Mouse (Mus musculus) erythroid progenitor cell, adult 5-6 weeks (primary cell): ENCODE measurements around the gene Gpr84. TPM values are rescaled to one million over a fixed set of nuclear protein-coding genes. Genes with fewer than 3 reads are reported as not detected.
"Not testable (repeated sequence)": the region's sequence is repeated elsewhere in the genome, so short reads cannot be mapped to it uniquely, and the experiment has no call there.

Source experiments
- ATAC-seq: replicated peaks from 2 replicates; pipeline ENCODE4 v1.8.0; 2016; ENCODE audit warnings: moderate number of reproducible peaks, mild to moderate bottlenecking, moderate TSS enrichment, inconsistent platforms; ENCODE audit not compliant: poor library complexity, low FRiP score, severe bottlenecking
- total RNA-seq, 2 experiments: library from RNA; stranded (forward) in 1 of 2; stranded (reverse) in 1 of 2; fragments of 150-400 nt in 1 of 2; fragments of 186-747, 209-891 nt in 1 of 2; gene quantifications; 2 replicates each; pipeline versions ENCODE4 v1.2.3 to v1.2.4; 2015 to 2017; ENCODE audit warnings: low replicate concordance in 2 of 2

Gene Gpr84
- total RNA-seq, 2 experiments from 2014 or later = 3.9 TPM; not detected in 1

DNA sequence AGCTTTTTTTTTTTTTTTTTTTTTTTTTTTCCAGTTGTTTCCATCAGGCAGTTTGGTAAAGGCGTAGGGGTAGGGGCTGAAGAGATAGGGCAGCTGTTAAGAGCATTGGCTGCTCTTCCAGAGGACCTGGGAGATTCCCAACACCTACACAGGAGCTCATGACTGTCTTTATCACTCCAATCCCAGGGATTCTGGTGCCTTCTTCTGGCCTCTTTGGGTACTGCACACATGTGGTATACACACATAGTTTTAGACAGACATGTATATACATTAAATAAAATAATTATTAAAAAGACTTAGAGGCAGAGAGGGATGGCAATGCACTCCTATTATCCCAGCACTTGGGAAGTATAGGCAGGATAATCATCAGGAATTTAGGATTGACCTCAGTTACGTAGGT lies 17.0 kb downstream of the Gpr84 start:
- ATAC-seq = no peak

GRCm38 (mm10) chr15:103292673-103293345 lies 17.6 kb downstream of the Gpr84 start:
- no peak for ATAC-seq

DNA sequence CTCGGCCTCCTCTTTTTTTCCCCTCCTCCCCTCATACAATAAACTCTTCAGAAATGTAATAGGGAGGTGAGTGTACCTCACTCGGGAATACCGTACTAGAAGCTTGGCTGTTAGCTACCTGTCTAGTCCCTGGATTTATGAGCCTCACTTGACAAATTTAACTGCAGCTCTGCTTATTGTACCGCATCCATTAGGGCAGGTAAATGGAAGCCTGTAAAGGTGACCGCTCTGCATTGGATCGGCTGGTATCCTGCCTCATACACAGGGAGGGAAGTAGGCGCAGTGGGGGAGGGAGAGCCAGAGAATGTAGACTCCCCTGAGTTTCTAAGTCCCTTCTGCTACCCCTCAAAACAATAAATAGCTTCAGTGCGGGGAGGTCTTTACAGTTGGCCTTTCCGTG lies 19.6 kb downstream of the Gpr84 start:
- no peak for ATAC-seq

- ATAC-seq = no peak
These were observed 20.0 kb downstream of the Gpr84 start for GRCm38 (mm10) chr15:103290417-103290816.

DNA sequence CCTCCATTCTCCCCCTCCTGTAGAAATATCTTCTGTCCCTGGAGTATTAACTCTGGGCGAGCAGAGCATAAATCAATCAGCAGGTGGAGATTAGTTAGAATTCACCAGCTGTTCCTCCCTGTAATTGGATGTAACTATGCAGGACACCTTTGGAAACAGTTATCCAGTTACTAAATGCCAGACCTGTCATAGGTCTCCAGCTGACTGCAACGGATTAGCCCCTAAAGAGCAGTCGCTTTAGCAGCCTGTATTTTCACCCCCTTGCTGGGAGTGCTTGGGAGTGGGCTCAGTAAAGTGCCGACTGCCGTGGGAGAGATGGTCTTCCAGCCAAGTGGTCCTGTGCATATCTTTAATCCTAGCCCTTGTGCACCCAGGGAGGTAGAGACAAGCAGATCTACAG lies 20.8 kb downstream of the Gpr84 start:
- no peak for ATAC-seq

GRCm38 (mm10) chr15:103285778-103286417 lies 24.5 kb downstream of the Gpr84 start:
- no peak for ATAC-seq

DNA sequence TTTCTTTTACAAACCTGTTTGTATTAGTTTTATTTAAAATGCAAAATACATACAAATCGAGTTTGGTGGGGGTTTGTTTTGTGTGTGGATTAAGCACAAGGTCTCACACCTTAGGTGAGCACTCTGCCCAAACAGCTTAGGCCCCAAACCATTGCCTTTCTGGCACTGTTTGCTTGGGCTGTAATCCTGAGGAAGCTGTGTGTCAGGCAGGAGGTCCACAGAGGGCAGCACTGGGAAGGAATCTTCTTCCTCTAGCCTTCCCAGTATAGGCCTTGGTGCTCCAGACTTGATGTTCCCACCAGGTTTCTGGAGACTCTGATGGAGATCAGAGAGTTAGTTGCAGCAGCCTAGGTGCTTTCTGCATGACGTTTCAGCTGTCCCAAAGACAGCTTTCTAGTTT lies 25.8 kb downstream of the Gpr84 start:
- no peak for ATAC-seq

DNA sequence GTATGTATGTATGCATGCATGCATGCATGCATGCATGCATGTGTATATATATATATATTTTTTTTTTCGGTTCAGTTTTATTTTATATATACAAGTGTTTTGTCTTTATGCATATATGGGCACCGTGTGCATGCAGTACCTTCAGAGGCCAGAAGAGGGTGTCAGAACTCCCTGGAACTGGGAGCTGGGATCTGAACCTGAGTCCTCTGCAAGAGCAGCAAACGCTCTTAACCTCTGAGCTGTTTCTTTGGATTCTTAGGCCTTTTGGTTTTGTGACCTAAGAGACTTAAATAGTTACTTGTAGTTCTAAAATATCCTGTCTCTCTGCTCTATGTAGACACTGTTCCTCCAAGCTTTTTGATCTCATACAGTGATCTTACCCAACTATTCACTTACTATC lies 26.3 kb downstream of the Gpr84 start:
- no peak for ATAC-seq

GRCm38 (mm10) chr15:103281465-103282205 lies 28.8 kb downstream of the Gpr84 start:
- no peak for ATAC-seq

DNA sequence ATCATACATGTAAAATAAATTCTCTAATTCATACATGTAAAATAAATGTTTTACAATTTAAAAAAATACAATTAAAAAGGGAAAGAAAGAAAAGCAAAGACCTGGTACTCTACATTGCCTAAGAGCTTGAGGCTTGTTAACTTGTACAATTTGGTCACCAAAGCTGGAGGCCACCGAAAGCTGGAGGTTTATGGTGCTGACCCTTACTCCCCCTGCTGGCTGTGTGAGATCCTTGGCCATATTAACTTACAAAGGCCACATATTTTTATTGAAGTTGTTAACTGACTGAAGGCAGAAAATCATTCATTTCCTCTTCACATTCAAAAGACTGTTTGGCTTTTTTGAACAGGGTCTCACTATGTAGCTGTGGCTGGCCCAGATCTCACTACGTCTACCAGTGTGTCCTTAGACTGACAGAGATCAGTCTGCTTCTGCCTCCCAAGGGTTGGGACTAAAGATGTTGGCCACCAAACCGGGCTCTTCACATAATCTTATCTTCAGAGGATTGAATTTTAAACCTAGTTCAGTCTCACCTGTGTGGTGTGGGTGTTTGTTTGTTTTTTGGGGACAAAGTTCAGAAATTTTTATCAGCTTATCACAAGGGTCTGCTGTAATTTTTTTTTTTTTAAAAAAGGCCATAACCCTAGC lies 29.5 kb downstream of the Gpr84 start:
- peak; percentile 84 for ATAC-seq

GRCm38 (mm10) chr15:103279750-103280149 lies 30.7 kb downstream of the Gpr84 start:
- ATAC-seq = peak; percentile 69

DNA sequence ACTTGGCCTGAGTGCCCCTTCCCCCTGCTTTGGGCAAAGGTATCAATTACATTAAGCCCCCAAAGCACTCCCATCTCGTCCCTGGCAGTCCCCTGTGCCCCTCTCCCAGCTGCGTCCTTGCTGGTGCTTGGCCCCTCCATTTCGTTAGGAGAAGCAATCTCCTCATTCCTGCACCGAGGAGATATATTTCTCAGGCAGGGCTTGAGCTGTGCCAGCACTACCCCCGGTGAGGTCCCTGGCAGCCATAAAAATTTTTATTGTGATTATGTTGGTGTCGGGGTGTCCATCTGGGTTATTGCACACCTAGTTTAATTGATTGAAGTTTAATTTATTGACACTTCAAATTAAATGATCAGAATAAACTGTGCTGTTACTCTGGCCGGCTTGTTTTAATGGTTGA lies 32.5 kb downstream of the Gpr84 start:
- ATAC-seq = no peak

DNA sequence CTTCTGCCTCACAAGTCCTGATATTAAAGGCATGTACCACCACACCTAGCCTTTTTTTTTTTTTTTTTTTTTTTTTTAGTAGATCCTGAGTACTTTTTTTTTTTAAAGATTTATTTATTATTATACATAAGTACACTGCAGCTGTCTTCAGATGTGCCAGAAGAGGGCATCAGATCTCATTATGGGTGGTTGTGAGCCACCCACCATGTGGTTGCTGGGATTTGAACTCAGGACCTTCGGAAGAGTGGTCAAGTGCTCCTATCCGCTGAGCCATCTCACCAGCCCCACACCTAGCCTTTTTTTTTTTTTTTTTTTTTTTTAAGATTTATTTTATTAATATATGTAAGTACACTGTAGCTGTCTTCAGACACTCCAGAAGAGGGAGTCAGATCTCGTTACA lies 34.5 kb downstream of the Gpr84 start:
- ATAC-seq = not testable (repeated sequence)

GRCm38 (mm10) chr15:103272419-103273279 lies 37.8 kb downstream of the Gpr84 start, which contains the start of gene Copz1:
Gene Copz1, plus strand, starts transcription at chr15:103272714.
- peak; percentile 98 for ATAC-seq

DNA sequence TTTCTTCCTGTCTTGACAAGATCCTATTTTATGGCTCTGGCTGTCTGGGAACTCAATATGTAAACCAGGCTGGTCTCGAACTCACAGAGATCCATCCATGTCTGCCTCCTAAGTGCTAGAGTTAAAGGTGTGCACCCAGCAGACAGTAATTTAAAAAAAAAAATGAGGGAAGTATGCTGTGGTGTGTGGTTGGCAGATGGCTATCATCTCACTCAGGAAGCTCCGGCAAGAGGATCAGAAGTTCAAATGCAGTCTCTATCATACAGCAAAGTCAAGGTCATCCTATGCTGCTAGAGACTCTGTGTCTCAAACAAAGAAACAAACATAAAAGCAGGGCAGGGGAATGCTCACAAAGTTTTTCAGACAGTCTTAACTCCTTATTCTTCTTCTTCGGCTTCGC lies 41.5 kb downstream of the Gpr84 start:
- ATAC-seq = no peak

- ATAC-seq = 0 out of 2 replicates have a peak, but pooled peaks have one; percentile 44
These were observed 45.6 kb downstream of the Gpr84 start for GRCm38 (mm10) chr15:103264794-103265193.

DNA sequence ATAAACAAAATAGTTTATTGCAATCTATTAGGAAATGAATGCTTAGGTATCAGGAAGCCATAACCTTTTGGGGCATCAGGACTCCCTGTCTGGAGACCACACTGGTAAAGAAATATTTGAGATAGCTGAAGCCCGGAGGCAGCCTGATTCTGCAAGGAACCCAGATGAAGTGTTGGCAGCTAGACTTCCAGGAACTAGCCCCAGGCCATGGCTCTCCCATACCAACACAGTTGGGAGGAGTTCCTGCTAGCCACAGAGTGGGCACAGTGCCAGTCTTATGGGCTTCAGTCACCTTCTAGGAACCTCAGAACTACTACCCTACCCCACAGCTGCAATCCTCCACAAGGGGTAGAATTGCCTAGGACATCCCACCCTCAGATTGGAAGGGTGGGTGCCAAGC lies 50.4 kb downstream of the Gpr84 start:
- 0 out of 2 replicates have a peak, but pooled peaks have one; percentile 39 for ATAC-seq

DNA sequence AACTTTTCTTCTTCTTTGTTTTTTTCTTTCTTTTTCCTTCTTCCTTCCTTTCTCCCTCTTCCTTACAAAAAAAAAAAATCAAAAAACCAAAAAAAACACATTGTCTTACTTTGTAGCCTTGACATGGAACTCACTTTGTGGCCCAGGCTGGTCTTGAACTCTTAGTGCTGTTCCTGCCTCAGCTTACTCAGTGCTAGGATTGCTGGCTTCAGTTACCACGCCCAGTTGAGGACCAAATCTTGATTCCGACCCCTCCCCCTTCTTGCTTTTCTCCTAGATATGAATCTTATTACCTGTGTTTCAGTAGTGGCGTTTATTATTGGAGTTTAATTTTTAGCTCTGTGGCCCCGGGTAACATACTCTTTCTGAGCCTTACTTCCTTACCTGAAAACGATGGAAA lies 51.2 kb downstream of the Gpr84 start:
- no peak for ATAC-seq
